Mouse (Mus musculus): ENCODE measurements around the gene Gigyf2.

The Gigyf2 gene

GRCm38 (mm10) chr1:87447183-87448104 lies 120.6 kb downstream of the Gigyf2 start:
- DNase-seq (ENCODE audit: low read depth, low spot score): peak; percentile 60

- DNase-seq (ENCODE audit: low read depth, low spot score): no peak
These were observed 122.6 kb downstream of the Gigyf2 start for GRCm38 (mm10) chr1:87449432-87449831.

DNA sequence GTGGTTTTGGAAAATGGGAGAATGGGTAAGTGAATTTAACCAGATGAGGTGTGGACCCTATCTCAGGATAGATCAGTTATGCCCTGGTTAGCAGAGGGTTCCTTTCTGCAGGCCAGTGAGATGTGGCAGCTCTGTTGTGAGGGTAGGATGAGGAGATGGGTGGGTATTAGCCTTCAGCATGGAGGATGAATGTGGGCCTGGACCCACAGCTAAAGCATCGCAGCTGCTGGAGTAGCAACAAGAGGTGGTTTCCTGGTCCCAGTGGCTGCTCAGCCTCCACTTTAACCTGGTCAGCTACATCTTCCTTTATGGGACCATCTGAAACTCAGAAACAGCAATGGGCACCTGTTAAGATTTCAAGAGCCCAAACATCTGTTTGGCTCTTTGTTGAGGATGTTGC lies 129.6 kb downstream of the Gigyf2 start:
- no peak for DNase-seq (ENCODE audit: low read depth, low spot score)

DNA sequence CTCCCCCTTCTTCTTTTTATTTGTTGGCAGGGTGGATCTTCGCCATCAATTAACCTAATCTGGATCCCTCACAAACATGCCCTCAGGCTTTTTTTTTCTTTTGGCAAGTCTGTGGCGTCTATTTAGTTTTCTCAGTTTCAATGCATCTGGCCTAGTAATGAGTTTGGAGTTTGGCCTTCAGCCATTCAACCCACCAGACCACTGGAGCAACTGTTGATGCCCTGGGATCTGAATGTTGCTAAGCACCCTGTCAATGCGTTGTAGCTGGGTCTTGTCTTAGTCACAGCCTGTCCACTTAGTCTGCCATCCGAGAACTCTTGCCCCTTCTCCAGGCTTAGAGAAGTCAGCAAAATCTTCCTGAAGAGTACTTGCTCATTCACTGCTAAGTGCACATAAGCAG lies 131.2 kb downstream of the Gigyf2 start:
- no peak for DNase-seq (ENCODE audit: low read depth, low spot score)

GRCm38 (mm10) chr1:87459856-87460255 lies 133.1 kb downstream of the Gigyf2 start:
- DNase-seq (ENCODE audit: low read depth, low spot score): peak; percentile 27

DNA sequence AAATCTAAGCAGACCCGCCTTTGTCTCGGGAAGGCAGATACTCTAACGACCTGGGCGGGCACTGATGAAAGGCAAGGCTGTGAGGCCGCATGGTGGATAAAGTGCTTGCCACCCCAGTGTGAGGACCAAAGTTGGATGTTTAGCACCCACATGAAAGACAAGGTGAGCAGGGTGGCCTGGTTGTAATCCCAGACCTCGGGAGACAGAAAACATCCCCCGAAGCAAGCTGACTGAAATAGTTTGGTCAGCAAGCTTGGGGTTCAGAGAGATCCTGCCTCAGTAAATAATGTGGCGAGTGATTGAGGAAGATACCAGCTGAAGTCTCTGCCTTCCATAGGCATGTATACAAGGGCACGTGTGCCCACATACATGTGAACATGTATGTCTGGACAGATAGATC lies 140.7 kb downstream of the Gigyf2 start:
- DNase-seq (ENCODE audit: low read depth, low spot score): no peak

- no peak for DNase-seq (ENCODE audit: low read depth, low spot score)
These were observed 141.5 kb downstream of the Gigyf2 start for GRCm38 (mm10) chr1:87468321-87468720.

GRCm38 (mm10) chr1:87469971-87470370 lies 143.2 kb downstream of the Gigyf2 start, which contains the start of gene Snorc:
Gene Snorc (plus strand): TSS chr1:87470271.
- peak; percentile 25 for DNase-seq (ENCODE audit: low read depth, low spot score)

- no peak for DNase-seq (ENCODE audit: low read depth, low spot score)
These were observed 145.1 kb downstream of the Gigyf2 start for GRCm38 (mm10) chr1:87471914-87472313.

DNA sequence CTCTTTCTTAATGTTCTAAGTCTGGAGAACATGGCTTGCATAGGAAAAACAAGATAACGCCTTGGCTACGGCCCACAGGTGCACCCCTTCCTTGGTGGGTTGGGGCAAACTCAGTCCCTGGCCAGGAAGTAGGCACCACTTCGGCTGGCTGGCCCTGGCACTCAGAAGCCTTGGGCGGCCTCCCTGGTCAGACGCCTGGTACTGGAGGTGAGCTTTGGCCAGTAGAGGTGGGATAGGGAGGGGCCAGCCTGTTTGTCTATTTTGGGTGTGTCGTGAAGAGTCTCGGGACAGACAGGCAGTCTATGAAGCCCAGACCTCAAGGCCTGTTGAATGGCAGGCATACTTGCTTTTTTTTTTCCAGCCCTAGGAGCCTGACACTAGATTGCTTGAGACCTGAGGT lies 145.8 kb downstream of the Gigyf2 start:
- no peak for DNase-seq (ENCODE audit: low read depth, low spot score)

DNA sequence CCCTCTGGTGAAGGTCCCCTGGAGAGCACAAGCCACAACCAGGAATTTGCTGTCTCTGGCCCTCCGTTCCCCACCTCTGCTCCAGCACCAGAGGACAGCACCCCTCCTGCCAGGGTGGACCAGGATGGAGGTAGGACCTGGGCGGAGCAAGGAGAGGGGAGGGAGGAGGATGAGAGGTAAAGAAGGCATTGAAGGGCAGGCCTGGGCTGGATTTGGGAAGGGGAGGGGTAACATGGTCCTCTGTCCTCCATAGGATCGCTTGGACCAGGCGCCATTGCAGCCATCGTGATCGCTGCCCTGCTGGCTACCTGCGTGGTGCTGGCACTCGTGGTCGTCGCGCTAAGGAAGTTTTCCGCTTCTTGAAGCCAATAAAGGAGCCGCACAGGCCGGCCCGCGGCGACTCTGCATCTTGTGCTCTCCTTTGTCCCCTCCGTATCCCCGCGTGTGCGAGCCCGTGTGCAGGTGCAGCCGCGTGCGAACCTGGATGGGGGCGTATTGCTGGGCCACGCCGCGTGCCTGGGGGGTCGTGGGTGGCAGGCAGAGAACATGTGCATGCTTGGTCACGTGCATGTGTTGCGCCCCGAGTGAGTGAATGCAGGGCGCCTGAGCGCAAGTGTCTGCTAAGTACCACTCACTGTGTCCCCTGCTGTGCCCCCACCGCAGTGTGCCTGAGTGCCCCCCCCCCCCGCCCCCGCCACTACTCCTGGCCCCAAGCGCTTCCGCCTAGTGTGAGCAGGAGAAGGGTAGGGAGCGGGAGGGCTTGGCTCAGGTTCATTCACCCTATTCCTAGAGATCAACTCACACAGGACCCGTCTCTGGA lies 148.5 kb downstream of the Gigyf2 start:
- peak; percentile 29 for DNase-seq (ENCODE audit: low read depth, low spot score)

GRCm38 (mm10) chr1:87482546-87482945 lies 155.7 kb downstream of the Gigyf2 start:
- no peak for DNase-seq (ENCODE audit: low read depth, low spot score)

DNA sequence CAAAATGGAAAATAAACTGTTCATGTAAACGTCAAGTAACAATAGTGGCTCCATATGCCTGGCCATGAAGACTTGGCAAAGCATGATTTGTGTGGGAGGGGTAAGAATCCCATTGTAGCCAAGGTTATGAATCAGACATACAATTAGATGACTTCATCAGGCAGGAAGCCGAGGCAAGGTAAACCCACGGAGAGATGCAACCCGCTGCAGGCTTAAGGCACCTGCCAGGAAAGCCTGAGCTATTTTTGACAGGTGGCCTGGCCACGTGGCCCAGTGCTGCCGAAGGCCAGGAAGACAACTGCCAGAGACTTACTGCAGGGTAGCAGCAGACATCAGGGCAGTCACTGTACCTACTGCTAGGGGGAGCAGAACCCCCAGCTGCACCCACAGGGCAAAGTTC lies 159.6 kb downstream of the Gigyf2 start:
- no peak for DNase-seq (ENCODE audit: low read depth, low spot score)

DNA sequence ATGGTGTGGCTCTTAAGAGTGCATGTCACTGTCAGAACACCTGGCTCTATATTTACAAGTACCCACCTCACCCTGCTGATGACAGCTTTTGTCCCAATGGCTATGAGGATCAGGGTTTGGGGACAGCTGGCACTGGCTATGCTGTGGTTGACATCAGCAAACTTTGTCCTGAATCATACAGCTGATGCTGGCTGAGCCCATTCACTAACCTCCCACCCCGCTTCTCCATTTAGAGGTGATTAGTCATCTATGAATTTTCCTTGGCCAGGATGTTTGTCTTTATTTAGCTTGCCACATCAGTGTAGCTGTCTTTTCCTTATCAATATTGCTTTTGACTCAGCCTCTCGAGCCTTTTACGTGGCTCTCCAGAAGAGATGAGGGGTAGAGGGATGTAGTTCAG lies 165.5 kb downstream of the Gigyf2 start:
- DNase-seq (ENCODE audit: low read depth, low spot score): no peak

GRCm38 (mm10) chr1:87493542-87493941 lies 166.7 kb downstream of the Gigyf2 start:
- no peak for DNase-seq (ENCODE audit: low read depth, low spot score)

All from ES-CJ7 (cell line).